Mouse (Mus musculus) kidney, embryonic 15.5 days (tissue): Measurements from ENCODE around the gene Pigz. TPM values are rescaled to one million over a fixed set of nuclear protein-coding genes. Genes with fewer than 3 reads are reported as not detected.
"Not testable (repeated sequence)": the region's sequence is repeated elsewhere in the genome, so short reads cannot be mapped to it uniquely, and the experiment has no call there.

Experiments used
- ATAC-seq: fragments of 200-750 bp; cut with Nextera tagmentation; replicated peaks from 2 replicates; pipeline ENCODE4 v1.8.0; 2017; ENCODE audit warnings: moderate TSS enrichment; ENCODE audit not compliant: low FRiP score
- H3K27ac ChIP-seq: fragments of 300-500 bp; sonication (generic); 2 replicates; pipeline ENCODE4 v1.5.1; 2015; ENCODE audit warnings: mild to moderate bottlenecking, inconsistent platforms
- H3K27me3 ChIP-seq: fragments of 300-500 bp; sonication (generic); 2 replicates; pipeline ENCODE4 v1.6.1; 2015; ENCODE audit warnings: inconsistent platforms
- H3K36me3 ChIP-seq: fragments of 300-500 bp; sonication (generic); 2 replicates; pipeline ENCODE4 v1.6.1; 2015; ENCODE audit warnings: inconsistent platforms
- H3K4me1 ChIP-seq: fragments of 300-500 bp; sonication (generic); 2 replicates; pipeline ENCODE4 v1.6.1; 2015; ENCODE audit warnings: inconsistent platforms
- H3K4me2 ChIP-seq: fragments of 300-500 bp; sonication (generic); 2 replicates; pipeline ENCODE4 v1.6.1; 2015; ENCODE audit warnings: moderate library complexity, mild to moderate bottlenecking, inconsistent platforms
- H3K4me3 ChIP-seq: fragments of 300-500 bp; sonication (generic); replicated peaks from 2 replicates; pipeline ENCODE4 v1.5.1; 2015; ENCODE audit warnings: mild to moderate bottlenecking, inconsistent platforms
- H3K9ac ChIP-seq: fragments of 300-500 bp; sonication (generic); 2 replicates; pipeline ENCODE4 v1.6.1; 2015; ENCODE audit warnings: mild to moderate bottlenecking, inconsistent platforms
- H3K9me3 ChIP-seq: fragments of 300-500 bp; sonication (generic); replicated peaks from 2 replicates; pipeline ENCODE4 v1.6.1; 2016; ENCODE audit warnings: inconsistent platforms
- WGBS: fragments of 180-500 bp; shearing (Covaris S2); methylation state at CpG from one replicate; pipeline ENCODE4 v1.1.7; 2015; ENCODE audit warnings: mixed read lengths; 5-methylcytosine and 5-hydroxymethylcytosine counted together
- polyA plus RNA-seq: library from polyadenylated mRNA; unstranded; fragments of >200 nt; fragmentation: Nextera tagmentation; extraction: Ambion mirVana; gene quantifications from 2 replicates; pipeline ENCODE4 v1.2.1, GENCODE M21; 2015

Gene Pigz
- polyA plus RNA-seq, 1 experiment from 2014 or later: 0.62 TPM

DNA sequence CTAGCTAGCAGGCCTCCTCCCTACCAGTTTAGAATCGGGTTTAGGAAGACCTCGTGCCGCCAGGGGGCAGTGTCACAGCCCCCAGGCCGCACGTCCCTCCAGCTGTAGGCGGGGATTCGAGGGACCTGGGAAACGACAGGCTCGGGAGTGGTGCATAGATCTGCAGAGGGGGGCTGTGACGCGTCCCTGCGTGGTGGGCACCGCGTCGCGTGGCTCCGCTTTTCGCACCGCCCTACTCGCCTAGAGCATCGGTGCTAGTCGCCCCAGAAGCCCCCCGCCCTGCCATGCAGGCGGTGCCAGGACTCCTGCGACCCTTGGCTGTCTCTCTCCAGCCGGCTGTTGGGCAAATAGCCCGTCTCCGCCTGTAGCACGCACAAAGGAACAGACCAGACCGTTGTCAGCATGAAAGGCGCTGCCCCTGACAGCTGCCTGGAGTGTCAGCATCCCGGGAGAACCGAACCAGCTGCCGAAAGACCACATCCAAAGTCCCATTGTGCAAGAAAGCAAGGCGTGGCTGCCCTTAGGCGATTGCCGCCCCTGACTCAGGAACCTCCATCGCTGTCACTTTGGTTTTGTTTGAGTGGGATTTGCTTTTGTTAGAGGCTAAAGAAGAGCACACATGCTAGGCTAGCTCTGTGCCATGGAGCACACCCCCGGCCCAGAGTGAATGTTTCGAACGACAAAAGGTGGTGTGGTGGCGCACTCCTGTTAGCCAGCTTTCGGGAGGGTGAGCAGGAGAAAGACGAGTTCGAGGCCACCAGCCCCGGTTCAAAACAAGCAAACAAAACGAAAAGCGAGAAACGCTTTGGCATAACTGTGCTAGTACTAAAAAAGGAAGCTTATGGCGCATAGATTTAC lies 582 bp upstream of the Pigz start:
- Histone ChIP-seq H3K4me3 (peak overlapping the region; percentile 57), H3K9me3 (no peaks in the 10 kb centered on the region), H3K4me1 (peaks cover 30% of the 10 kb centered on the region), H3K27me3 (peaks cover 45% of the 10 kb centered on the region), H3K4me2 (peak overlapping the region; percentile 98), H3K36me3 (no peaks in the 10 kb centered on the region), H3K27ac (peak overlapping the region; percentile 46; the same call in 1 of the 2 replicates), H3K9ac (peak overlapping the region; percentile 48)
- peak; percentile 89 for ATAC-seq
- WGBS: under 1% methylated on average over 49 of the region's 50 CpGs

DNA sequence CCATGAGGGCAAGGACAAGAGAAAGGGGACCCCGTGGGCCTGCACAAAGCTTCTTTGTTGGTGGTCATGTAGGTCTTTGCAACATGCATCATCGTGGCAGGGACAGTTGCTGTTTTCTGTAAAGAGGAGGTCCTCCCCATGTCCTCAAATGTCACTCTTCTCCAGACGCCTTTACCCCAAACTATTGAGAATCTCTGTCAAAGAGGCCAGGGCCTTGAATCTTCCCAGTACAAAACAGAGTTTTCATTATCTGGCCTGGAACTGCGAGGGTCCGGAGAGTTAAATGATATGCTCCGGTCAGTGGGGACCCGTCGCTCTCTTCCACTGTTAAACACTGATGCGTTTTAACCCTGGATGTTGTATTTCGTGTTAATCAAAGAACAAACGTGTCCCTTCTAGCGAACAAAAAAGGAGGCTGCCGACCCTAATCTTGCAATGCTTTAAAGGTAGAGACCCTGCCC lies 929 bp downstream of the Pigz start:
- Histone ChIP-seq H3K27me3 (peaks cover 45% of the 10 kb centered on the region), H3K4me1 (peaks cover 30% of the 10 kb centered on the region), H3K9me3 (no peaks in the 10 kb centered on the region), H3K4me2 (peak overlapping the region; percentile 98), H3K9ac (0 out of 2 replicates have a peak overlapping the region, but pooled peaks have one; percentile 29), H3K4me3 (peak overlapping the region; percentile 31), H3K27ac (no peak overlapping the region), H3K36me3 (no peaks in the 10 kb centered on the region)
- no peak for ATAC-seq
- WGBS: 19% methylated on average over 13 of the region's 13 CpGs

DNA sequence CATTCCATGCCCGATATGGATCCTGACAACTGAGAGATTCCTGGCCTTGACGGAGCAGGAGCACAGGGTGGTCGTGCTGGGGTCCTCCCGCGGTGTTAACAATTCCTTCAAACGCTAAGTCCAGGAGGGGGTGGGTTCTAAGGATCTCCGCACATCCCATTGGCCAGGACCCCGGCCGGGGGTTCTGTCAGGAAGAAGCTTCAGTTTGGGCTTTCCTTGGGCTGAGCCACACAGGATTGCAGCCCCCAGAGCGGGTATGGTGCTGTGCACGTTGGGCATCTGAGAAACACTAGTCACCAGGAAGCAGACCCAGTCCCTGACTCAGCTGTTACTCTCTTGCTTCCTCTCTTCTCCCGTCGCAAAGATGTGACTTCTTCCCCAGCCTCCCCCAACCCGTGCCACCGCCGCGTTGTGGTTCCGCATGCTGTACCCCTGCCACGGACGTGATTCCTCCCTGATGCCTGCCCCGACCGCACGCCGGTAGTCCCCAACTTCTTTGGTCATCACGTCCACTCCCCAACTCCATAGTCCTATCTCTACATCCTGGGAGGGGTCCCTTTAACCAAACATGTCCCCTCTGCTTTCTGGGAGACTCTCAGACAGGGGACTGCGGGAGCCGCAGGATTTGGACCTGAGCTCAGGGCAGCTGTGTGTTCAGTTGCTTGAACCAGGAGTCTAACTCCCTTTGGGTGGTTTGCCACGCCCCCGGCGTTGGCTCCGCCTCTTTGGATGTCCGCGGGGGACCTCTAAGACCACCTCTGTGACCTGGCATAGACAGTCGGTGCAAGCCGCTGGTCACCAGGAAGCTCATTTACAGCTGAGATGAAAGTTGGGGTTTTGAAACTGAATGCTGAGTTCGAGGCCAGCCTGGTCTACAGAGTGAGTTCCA lies 1.7 kb downstream of the Pigz start:
- Histone ChIP-seq H3K9me3 (no peaks in the 10 kb centered on the region), H3K27ac (no peak overlapping the region), H3K9ac (peak overlapping the region; percentile 29; the same call in 1 of the 2 replicates), H3K36me3 (no peaks in the 10 kb centered on the region), H3K4me2 (peak overlapping the region; percentile 63), H3K4me1 (peaks cover 30% of the 10 kb centered on the region), H3K27me3 (peaks cover 45% of the 10 kb centered on the region), H3K4me3 (peak overlapping the region; percentile 31)
- 5% methylated on average over 36 of the region's 36 CpGs for WGBS
- ATAC-seq: peak; percentile 7; the same call in 1 of the 2 replicates

DNA sequence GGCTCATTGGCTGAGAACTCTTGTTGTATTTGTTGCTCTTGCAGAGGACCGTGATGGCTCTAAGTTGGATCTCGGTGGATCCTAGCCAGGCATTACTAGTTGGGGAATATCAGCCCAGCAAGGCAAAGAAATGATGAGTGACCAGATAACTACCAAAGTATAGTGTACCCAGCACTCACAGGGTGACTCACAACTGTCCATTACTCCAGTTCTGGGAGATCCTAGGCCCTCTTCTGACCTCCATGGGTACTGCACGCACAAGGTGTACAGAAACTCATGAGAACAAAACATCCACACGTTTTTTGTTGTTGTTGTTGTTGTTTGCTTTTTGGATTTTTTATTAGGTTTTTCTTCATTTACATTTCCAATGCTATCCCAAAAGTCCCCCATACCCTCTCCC lies 2.9 kb downstream of the Pigz start:
- no peak for ATAC-seq
- H3K4me1 ChIP-seq: peaks cover 28% of the 10 kb centered on the region
- H3K36me3 ChIP-seq: no peaks in the 10 kb centered on the region
- H3K27ac ChIP-seq: no peak overlapping the region
- no peak overlapping the region for H3K9ac ChIP-seq
- H3K27me3 ChIP-seq: peaks cover 45% of the 10 kb centered on the region
- 80% methylated on average over 4 of the region's 4 CpGs for WGBS
- H3K9me3 ChIP-seq: no peaks in the 10 kb centered on the region
- no peak overlapping the region for H3K4me3 ChIP-seq
- H3K4me2 ChIP-seq: no peak overlapping the region

DNA sequence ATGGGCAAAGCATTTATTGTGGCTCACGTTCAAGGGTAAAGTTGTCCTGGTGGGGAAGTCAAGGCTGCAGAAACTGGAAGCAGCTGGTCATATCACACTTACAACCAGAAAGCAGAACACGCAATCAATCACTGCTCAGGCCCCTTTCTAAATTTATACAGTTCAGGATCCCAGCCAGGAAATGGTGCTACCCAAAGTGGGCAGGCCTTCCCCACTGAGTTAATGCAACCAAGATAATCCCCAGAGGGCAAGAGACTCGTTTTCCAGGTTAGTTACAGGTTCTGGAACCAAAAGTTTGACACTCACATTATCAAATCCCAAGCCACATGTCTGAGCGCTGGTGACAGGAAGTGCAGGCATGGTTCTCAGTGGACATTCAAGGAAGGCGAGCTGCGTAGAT lies 5.2 kb downstream of the Pigz start:
- Histone ChIP-seq H3K36me3 (no peaks in the 10 kb centered on the region), H3K4me1 (peaks cover 19% of the 10 kb centered on the region), H3K27me3 (peaks cover 30% of the 10 kb centered on the region), H3K4me3 (no peak overlapping the region), H3K27ac (no peak overlapping the region), H3K9me3 (no peaks in the 10 kb centered on the region), H3K4me2 (no peak overlapping the region), H3K9ac (no peak overlapping the region)
- WGBS: 69% methylated on average over 6 of the region's 6 CpGs
- ATAC-seq: no peak

DNA sequence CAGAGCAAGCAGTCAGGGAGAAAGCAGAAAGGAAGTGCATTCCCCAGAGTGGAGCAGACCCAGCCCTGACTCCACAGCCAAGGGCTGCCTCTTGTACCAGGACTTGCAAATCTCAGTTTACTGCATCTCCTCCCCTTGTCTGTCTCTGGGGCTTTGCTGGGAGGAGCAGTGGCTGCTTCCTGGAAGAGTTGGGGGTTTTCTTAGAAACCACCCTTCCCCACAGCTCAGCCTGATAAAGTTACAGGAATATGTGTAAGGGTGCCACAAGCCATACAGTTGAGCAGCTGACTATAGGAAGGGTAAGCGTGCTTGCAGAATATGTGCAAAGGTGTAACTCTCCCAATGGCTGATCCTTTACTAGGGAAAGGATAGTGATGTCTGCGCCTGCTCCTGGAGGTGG lies 6.9 kb downstream of the Pigz start:
- Histone ChIP-seq H3K4me1 (peaks cover 12% of the 10 kb centered on the region), H3K27ac (no peak overlapping the region), H3K27me3 (peaks cover 13% of the 10 kb centered on the region), H3K9ac (no peak overlapping the region), H3K4me2 (no peak overlapping the region), H3K9me3 (no peaks in the 10 kb centered on the region), H3K36me3 (0 out of 2 replicates have a peak, but pooled peaks cover 8% of the 10 kb centered on the region), H3K4me3 (no peak overlapping the region)
- 62% methylated on average over 2 of the region's 2 CpGs for whole genome bisulfite sequencing
- ATAC-seq: no peak

DNA sequence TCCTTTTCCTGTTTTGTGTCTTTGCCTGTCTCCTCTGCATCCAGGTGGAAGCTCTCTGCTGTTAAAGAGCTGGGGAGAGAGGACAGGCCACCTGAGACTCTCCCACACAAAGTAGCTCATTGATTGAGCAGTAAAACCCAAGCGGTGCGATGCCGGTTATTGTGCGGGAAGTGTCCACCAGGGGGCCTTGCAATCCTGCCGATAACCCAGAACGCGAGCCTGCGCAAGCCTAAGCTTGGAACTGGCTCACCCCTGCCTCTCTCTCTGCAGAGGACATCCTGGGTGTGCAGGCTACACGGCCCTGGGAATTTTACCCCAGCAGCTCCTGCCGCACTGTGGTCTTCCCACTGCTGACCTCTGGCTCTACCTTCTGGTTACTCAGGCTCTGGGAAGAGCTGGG lies 10.3 kb downstream of the Pigz start:
- H3K27me3 ChIP-seq: no peaks in the 10 kb centered on the region
- H3K4me2 ChIP-seq: no peak overlapping the region
- H3K9me3 ChIP-seq: no peaks in the 10 kb centered on the region
- peaks cover 25% of the 10 kb centered on the region for H3K4me1 ChIP-seq
- H3K9ac ChIP-seq: no peak overlapping the region
- 0 out of 2 replicates have a peak, but pooled peaks cover 8% of the 10 kb centered on the region for H3K36me3 ChIP-seq
- H3K27ac ChIP-seq: no peak overlapping the region
- H3K4me3 ChIP-seq: no peak overlapping the region
- 3% methylated on average over 10 of the region's 10 CpGs for WGBS
- ATAC-seq: 0 out of 2 replicates have a peak, but pooled peaks have one; percentile 42

DNA sequence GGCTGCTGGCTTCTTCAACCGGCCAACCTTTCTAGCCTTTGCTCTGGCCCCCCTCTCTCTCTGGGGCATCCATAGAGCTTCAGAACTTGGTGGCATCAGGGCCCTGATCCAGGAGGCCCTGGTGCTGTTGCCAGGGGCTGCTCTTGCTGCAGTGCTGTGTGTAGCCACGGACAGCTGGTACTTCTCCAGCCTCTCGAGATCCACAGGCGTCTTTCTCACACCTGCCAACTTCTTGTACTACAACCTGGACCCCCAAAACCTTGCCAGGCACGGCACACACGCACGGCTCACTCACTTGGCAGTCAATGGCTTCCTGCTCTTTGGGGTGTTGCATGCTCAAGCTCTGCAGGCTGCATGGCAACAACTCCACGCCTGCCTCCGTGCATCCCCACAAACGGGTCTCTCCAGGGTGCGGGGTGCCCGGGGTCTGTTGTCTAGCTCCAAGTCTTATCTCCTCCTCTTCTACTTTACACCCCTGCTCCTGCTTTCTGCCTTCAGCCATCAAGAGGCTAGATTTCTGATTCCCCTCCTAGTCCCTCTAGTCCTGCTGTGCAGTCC lies 11.1 kb downstream of the Pigz start:
- peaks cover 32% of the 10 kb centered on the region for H3K4me1 ChIP-seq
- H3K36me3 ChIP-seq: 0 out of 2 replicates have a peak, but pooled peaks cover 8% of the 10 kb centered on the region
- no peak for ATAC-seq
- no peaks in the 10 kb centered on the region for H3K9me3 ChIP-seq
- no peaks in the 10 kb centered on the region for H3K27me3 ChIP-seq
- H3K9ac ChIP-seq: no peak overlapping the region
- no peak overlapping the region for H3K27ac ChIP-seq
- H3K4me2 ChIP-seq: no peak overlapping the region
- 90% methylated on average over 12 of the region's 12 CpGs for WGBS
- no peak overlapping the region for H3K4me3 ChIP-seq

DNA sequence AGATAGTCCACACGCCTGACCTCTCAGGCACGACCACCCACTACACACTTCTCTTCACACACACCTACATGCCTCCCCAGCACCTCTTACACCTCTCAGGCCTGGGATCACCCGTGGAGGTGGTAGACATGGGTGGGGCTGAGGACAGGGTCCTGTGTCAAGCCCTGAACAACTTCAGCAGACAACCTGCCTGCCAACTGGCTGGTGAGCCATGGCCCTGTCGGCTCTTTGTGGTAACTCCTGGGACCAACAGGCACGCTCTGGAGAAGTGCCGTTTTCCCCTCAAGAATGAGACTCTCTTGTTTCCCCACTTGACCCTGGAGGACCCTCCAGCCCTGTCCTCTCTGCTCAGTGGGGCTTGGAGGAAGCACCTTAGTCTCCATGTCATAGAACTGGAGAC lies 11.7 kb downstream of the Pigz start:
- 88% methylated on average over 6 of the region's 6 CpGs for WGBS
- Histone ChIP-seq H3K9ac (no peak overlapping the region), H3K36me3 (0 out of 2 replicates have a peak, but pooled peaks cover 8% of the 10 kb centered on the region), H3K4me2 (no peak overlapping the region), H3K27ac (no peak overlapping the region), H3K4me3 (no peak overlapping the region), H3K9me3 (no peaks in the 10 kb centered on the region), H3K4me1 (peaks cover 32% of the 10 kb centered on the region), H3K27me3 (no peaks in the 10 kb centered on the region)
- no peak for ATAC-seq

DNA sequence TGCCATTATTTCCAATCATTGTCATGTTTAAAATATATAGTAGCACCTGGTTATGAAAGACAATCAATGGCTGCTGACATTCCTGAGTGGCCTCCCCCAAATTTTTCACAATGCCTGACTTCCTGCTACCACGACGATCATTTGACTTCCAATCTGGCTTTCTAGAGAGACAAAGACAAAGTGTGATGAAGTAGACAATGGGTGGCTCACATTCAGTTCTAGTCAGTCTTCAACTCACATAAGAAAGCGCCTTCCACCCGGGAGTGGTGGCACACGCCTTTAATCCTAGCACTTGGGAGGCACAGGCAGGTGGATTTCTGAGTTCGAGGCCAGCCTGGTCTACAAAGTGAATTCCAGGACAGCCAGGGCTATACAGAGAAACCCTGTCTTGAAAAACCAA lies 12.3 kb downstream of the Pigz start:
- not testable (repeated sequence) for H3K27ac ChIP-seq

DNA sequence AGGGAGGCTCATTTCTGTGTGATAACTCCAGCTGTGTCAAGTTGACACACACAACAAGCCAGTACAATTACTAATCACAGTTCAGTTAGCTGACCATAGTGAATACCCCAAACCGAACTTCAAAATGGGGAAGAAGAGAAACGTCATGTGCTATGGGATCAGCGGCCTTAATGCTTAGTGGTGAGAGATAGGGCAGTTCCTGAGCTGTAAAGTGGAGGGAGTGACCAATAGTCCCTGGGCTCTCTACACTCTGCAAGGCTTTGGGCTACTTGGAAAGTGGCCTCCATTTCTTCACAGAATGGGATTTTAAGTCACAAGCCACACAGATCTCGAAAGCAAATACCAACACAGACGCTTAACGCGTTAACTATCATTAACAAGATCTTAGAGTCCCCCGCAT lies 13.7 kb downstream of the Pigz start:
- peaks cover 32% of the 10 kb centered on the region for H3K4me1 ChIP-seq
- peak overlapping the region; percentile 75 for H3K4me2 ChIP-seq
- 29% methylated on average over 8 of the region's 8 CpGs for WGBS
- no peaks in the 10 kb centered on the region for H3K9me3 ChIP-seq
- peak overlapping the region; percentile 93 for H3K9ac ChIP-seq
- H3K27me3 ChIP-seq: no peaks in the 10 kb centered on the region
- no peak for ATAC-seq
- 0 out of 2 replicates have a peak overlapping the region, but pooled peaks have one; percentile 93 for H3K27ac ChIP-seq
- peaks cover 24% of the 10 kb centered on the region for H3K36me3 ChIP-seq
- H3K4me3 ChIP-seq: peak overlapping the region; percentile 96

More for the DNA sequence above, 12.3 kb downstream of the Pigz start:
- not testable (repeated sequence) for H3K4me2 ChIP-seq, H3K27me3 ChIP-seq, H3K9ac ChIP-seq, ATAC-seq, H3K9me3 ChIP-seq, H3K4me3 ChIP-seq
- H3K36me3 ChIP-seq: peaks cover 13% of the 10 kb centered on the region
- 89% methylated on average over 6 of the region's 6 CpGs for WGBS
- H3K4me1 ChIP-seq: peaks cover 32% of the 10 kb centered on the region
